Mouse (Mus musculus) forebrain, embryonic 13.5 days (tissue): ENCODE data around the gene P2ry12. TPM values are rescaled to one million over a fixed set of nuclear protein-coding genes. Genes with fewer than 3 reads are reported as not detected.

Experiments
- ATAC-seq: fragments of 200-750 bp; cut with Nextera tagmentation; 2 replicates; pipeline ENCODE4 v1.8.0; 2017
- H3K27ac ChIP-seq: fragments of 300-500 bp; sonication (generic); 2 replicates; pipeline ENCODE4 v1.5.1; 2015; ENCODE audit warnings: inconsistent platforms, mild to moderate bottlenecking, moderate library complexity
- H3K27me3 ChIP-seq: fragments of 300-500 bp; sonication (generic); 2 replicates; pipeline ENCODE4 v1.6.1; 2015; ENCODE audit warnings: mild to moderate bottlenecking, inconsistent platforms
- H3K36me3 ChIP-seq: fragments of 300-500 bp; sonication (generic); 2 replicates; pipeline ENCODE4 v1.6.1; 2015; ENCODE audit warnings: mild to moderate bottlenecking, inconsistent platforms; ENCODE audit not compliant: poor library complexity, severe bottlenecking
- H3K4me1 ChIP-seq: fragments of 300-500 bp; sonication (generic); 2 replicates; pipeline ENCODE4 v1.6.1; 2015; ENCODE audit warnings: inconsistent platforms
- H3K4me2 ChIP-seq: fragments of 300-500 bp; sonication (generic); 2 replicates; pipeline ENCODE4 v1.6.1; 2015; ENCODE audit warnings: inconsistent platforms, mild to moderate bottlenecking, moderate library complexity
- H3K4me3 ChIP-seq: fragments of 300-500 bp; sonication (generic); 2 replicates; pipeline ENCODE4 v1.5.1; 2015; ENCODE audit warnings: mild to moderate bottlenecking, inconsistent platforms
- H3K9ac ChIP-seq: fragments of 300-500 bp; sonication (generic); 2 replicates; pipeline ENCODE4 v1.6.1; 2015; ENCODE audit warnings: mild to moderate bottlenecking, inconsistent platforms
- H3K9me3 ChIP-seq: fragments of 300-500 bp; sonication (generic); replicated peaks from 2 replicates; pipeline ENCODE4 v1.6.1; 2016; ENCODE audit warnings: inconsistent platforms
- WGBS: fragments of 180-500 bp; shearing (Covaris S2); methylation state at CpG from one replicate; pipeline ENCODE4 v1.1.7; 2015; 5-methylcytosine and 5-hydroxymethylcytosine counted together
- polyA plus RNA-seq: library from polyadenylated mRNA; unstranded; fragments of >200 nt; fragmentation: Nextera tagmentation; extraction: Ambion mirVana; gene quantifications from 2 replicates; pipeline ENCODE4 v1.2.1, GENCODE M21; 2015

P2ry12 gene
- polyA plus RNA-seq, 1 experiment from 2014 or later = 4.9 TPM

- no peak for ATAC-seq
- no peak overlapping the region for H3K27ac ChIP-seq
- no peaks in the 10 kb centered on the region for H3K9me3 ChIP-seq
- no peak overlapping the region for H3K4me3 ChIP-seq
- H3K9ac ChIP-seq = no peak overlapping the region
- no peaks in the 10 kb centered on the region for H3K27me3 ChIP-seq
- peaks cover 15% of the 10 kb centered on the region for H3K36me3 ChIP-seq
- WGBS = 93% methylated on average over 6 of the region's 6 CpGs
- H3K4me2 ChIP-seq = no peak overlapping the region
- H3K4me1 ChIP-seq = no peaks in the 10 kb centered on the region
Measured at GRCm38 (mm10) chr3:59270811-59271210, 8.1 kb upstream of the P2ry12 start.

DNA sequence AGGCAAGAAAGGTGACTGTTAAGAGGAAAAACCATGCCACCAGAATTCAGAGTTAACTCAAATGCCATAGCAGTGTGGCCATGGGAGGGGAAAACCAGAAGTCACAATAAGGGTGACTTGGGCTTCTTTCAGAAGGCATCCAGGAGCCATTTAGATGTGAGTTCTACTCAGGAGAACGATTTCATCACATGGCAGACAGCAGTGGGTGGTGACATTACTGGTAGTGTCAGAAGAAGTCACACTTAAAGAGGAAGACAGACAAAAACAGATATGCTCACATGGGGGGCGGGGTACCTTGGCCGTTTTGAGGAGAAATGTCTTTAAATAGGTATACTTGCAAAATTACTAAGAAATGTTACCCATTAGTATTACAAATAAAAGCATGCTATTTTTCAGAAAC, 1.3 kb upstream of the P2ry12 start:
- no peak overlapping the region for H3K4me3 ChIP-seq
- 87% methylated on average over 3 of the region's 3 CpGs for WGBS
- no peak overlapping the region for H3K27ac ChIP-seq
- H3K4me1 ChIP-seq = peaks cover 11% of the 10 kb centered on the region; the same call in 1 of the 2 replicates
- no peaks in the 10 kb centered on the region for H3K27me3 ChIP-seq
- peaks cover 13% of the 10 kb centered on the region; the same call in 1 of the 2 replicates for H3K36me3 ChIP-seq
- no peak overlapping the region for H3K9ac ChIP-seq
- H3K4me2 ChIP-seq = no peak overlapping the region
- no peaks in the 10 kb centered on the region for H3K9me3 ChIP-seq
- no peak for ATAC-seq

DNA sequence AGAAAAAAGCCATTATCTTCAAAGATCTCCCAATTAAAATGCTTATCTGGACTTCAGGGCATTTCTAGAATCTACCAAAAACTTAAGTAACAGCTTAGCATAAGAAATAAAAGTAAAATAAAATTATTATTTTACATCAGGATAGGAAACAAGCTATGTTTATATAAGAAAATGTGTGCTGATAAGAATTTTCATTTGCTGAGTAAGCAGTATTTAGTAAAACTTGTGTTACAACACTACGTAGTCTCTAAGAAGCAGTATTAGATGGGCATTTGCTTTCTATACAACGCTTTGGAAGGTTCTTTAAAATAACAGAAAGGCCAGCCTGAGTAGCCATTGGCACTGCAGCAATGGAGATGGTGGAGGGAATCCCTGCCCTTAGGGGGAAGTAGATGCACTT, 746 bp upstream of the P2ry12 start:
- no peaks in the 10 kb centered on the region for H3K27me3 ChIP-seq
- no peak overlapping the region for H3K9ac ChIP-seq
- H3K9me3 ChIP-seq = no peaks in the 10 kb centered on the region
- H3K4me3 ChIP-seq = no peak overlapping the region
- H3K4me1 ChIP-seq = peaks cover 11% of the 10 kb centered on the region; the same call in 1 of the 2 replicates
- H3K27ac ChIP-seq = no peak overlapping the region
- H3K4me2 ChIP-seq = no peak overlapping the region
- 87% methylated on average over 2 of the region's 2 CpGs for WGBS
- no peak for ATAC-seq
- H3K36me3 ChIP-seq = peaks cover 13% of the 10 kb centered on the region; the same call in 1 of the 2 replicates

DNA sequence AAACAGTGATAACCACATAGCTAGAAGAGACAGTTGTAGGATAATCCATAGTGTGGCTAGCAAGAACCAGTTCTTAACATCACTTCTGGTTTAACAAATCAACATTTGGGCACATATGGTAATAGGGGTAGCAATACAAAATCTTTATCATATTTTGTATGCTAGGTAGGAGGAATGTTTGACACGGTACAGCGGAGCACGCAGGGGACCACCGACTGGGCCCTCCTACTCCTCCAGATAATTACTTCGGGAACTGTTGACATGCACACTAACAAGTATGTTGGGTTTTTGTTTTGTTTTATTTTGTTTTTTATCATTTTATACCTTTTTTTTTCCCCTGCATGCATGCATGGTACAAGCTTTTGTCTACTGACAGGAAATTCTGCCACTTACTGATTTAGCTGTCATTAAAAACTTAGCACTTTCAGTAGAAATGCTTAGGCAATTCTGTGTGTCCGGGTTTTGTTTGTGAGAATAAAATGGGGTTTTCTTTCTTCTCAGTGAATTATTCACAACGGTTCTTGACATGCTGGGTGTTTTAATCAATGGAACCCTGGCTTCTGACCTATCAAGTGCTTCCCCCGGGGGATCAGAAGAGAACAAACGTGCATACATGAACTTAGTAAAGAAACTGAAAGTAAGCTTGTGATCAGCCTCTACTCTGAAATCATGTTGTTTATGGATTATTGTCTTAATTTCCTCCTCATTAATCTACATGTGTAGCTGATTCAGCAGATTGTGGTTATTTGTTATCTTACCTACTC, 780 bp downstream of the P2ry12 start:
- Histone ChIP-seq H3K4me3 (no peak overlapping the region), H3K27ac (no peak overlapping the region), H3K36me3 (peaks cover 4% of the 10 kb centered on the region; the same call in 1 of the 2 replicates), H3K4me2 (no peak overlapping the region), H3K4me1 (peaks cover 11% of the 10 kb centered on the region; the same call in 1 of the 2 replicates), H3K27me3 (no peaks in the 10 kb centered on the region), H3K9ac (no peak overlapping the region), H3K9me3 (no peaks in the 10 kb centered on the region)
- 10% methylated on average over 9 of the region's 9 CpGs for WGBS
- peak; percentile 46; the same call in 1 of the 2 replicates for ATAC-seq

- Histone ChIP-seq H3K36me3 (peaks cover 4% of the 10 kb centered on the region; the same call in 1 of the 2 replicates), H3K4me2 (no peak overlapping the region), H3K4me3 (no peak overlapping the region), H3K27ac (no peak overlapping the region), H3K27me3 (no peaks in the 10 kb centered on the region), H3K9ac (no peak overlapping the region), H3K9me3 (no peaks in the 10 kb centered on the region), H3K4me1 (peaks cover 11% of the 10 kb centered on the region; the same call in 1 of the 2 replicates)
- WGBS = 68% methylated on average over 5 of the region's 5 CpGs
- no peak for ATAC-seq
Measured at GRCm38 (mm10) chr3:59260745-59261144, 1.9 kb downstream of the P2ry12 start.

DNA sequence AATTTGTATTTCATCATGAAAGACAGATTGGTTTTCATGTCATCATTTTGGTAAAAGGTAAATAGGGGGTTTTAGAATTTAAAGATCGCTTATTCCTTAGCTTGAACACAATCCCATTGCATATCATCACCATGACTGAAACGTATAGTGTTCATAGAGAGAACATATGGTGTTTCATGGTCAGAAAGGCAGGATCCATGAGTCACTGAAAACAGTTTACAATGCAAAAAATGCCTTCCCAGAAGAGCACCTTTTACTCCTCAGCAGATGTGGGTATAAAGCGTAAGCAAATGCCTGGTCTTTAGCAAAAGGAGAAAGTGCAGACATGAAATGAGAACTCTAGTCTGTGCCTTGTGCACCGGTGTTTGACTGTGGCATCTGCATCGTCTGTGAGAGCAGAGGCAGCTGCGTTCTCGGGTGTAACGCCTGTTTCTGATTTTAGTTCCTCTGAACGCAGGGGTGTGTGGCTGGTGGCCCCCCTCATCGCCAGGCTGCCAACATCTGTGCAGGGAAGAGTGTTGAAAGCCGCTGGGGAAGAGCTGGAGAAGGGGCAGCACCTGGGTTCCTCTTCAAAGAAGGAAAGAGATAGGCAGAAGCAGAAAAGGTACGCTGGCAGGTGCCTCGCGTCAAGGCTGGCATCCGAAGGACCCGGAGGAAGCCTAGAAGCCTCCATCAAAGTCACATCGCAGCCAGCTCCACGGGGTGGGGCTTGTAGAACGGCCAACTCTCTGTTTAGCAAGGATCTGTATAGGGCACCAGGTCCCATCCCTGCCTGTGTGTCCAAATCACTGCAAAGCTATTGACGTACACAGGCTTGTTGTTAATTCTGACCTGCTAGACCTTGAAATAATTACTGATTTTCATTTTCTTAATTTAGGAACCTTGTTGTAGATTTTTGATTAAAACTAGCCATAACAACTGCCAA, 4.7 kb downstream of the P2ry12 start:
- no peak for ATAC-seq
- no peak overlapping the region for H3K9ac ChIP-seq
- WGBS = 90% methylated on average over 20 of the region's 20 CpGs

DNA sequence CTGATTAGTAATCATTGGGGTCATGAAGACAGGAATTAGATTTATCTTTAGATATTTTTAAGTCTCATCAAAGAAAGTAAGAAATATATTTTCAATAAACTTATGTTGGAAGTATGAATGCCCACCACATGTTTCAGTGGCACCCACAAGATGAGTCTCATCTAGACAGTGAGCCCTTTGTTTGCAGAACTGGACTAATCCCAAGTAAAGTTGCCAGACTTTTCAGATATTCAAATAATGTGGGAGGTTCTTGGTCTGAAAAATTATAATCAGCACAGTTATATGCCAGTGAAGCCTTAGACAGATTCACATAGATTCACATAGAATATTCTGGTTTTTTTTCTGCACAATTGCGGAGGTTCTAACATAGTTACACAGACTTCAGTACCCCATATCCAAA, 12.2 kb downstream of the P2ry12 start:
- Histone ChIP-seq H3K9ac (no peak overlapping the region), H3K4me3 (no peak overlapping the region), H3K36me3 (no peaks in the 10 kb centered on the region), H3K27me3 (no peaks in the 10 kb centered on the region), H3K4me2 (no peak overlapping the region), H3K27ac (no peak overlapping the region), H3K9me3 (no peaks in the 10 kb centered on the region), H3K4me1 (0 out of 2 replicates have a peak, but pooled peaks cover 7% of the 10 kb centered on the region)
- 100% methylated on average over 1 of the region's 1 CpGs for whole genome bisulfite sequencing
- ATAC-seq = no peak

More for the DNA sequence above, 4.7 kb downstream of the P2ry12 start:
- no peak overlapping the region for H3K27ac ChIP-seq
- no peak overlapping the region for H3K4me2 ChIP-seq
- no peaks in the 10 kb centered on the region for H3K36me3 ChIP-seq
- H3K27me3 ChIP-seq = no peaks in the 10 kb centered on the region
- H3K9me3 ChIP-seq = no peaks in the 10 kb centered on the region
- peaks cover 10% of the 10 kb centered on the region; the same call in 1 of the 2 replicates for H3K4me1 ChIP-seq
- H3K4me3 ChIP-seq = no peak overlapping the region

GRCm38 (mm10) chr3:59248031-59248430, 14.6 kb downstream of the P2ry12 start:
- Histone ChIP-seq H3K9me3 (no peaks in the 10 kb centered on the region), H3K4me2 (no peak overlapping the region), H3K27ac (no peak overlapping the region), H3K4me3 (no peak overlapping the region), H3K9ac (no peak overlapping the region), H3K4me1 (0 out of 2 replicates have a peak, but pooled peaks cover 7% of the 10 kb centered on the region), H3K36me3 (no peaks in the 10 kb centered on the region), H3K27me3 (no peaks in the 10 kb centered on the region)
- ATAC-seq = no peak
- 88% methylated on average over 6 of the region's 6 CpGs for WGBS

GRCm38 (mm10) chr3:59243384-59243783, 19.3 kb downstream of the P2ry12 start:
- Histone ChIP-seq H3K4me2 (no peak overlapping the region), H3K9ac (no peak overlapping the region), H3K9me3 (no peaks in the 10 kb centered on the region), H3K4me1 (no peaks in the 10 kb centered on the region), H3K27me3 (no peaks in the 10 kb centered on the region), H3K36me3 (no peaks in the 10 kb centered on the region), H3K27ac (no peak overlapping the region), H3K4me3 (no peak overlapping the region)
- ATAC-seq = no peak
- WGBS = 84% methylated on average over 6 of the region's 6 CpGs

DNA sequence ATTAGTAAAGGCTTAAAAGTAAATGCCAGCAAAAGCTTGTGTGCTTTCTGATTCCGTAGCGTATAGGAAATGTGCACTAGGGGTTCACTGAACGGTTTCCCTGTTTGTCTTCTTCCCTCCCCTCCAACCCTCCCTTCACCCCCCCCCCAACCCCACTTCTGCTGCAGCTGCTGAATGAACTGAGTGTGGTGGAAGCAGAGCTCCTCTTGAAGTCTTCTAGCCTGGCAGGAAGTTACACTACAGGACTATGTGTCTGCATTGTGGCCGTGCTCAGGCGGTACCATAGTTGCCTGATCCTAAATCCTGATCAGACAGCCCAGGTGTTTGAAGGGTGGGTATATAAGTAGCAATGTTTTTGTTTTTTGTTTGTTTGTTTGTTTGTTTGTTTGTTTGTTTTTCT, 27.8 kb downstream of the P2ry12 start:
- no peak for ATAC-seq
- no peak overlapping the region for H3K4me3 ChIP-seq
- no peaks in the 10 kb centered on the region for H3K4me1 ChIP-seq
- 86% methylated on average over 5 of the region's 5 CpGs for WGBS
- H3K36me3 ChIP-seq = no peaks in the 10 kb centered on the region
- H3K27ac ChIP-seq = no peak overlapping the region
- no peaks in the 10 kb centered on the region for H3K9me3 ChIP-seq
- H3K9ac ChIP-seq = no peak overlapping the region
- H3K27me3 ChIP-seq = no peaks in the 10 kb centered on the region
- no peak overlapping the region for H3K4me2 ChIP-seq

- Histone ChIP-seq H3K4me1 (no peaks in the 10 kb centered on the region), H3K36me3 (no peaks in the 10 kb centered on the region), H3K4me3 (no peak overlapping the region), H3K9me3 (no peaks in the 10 kb centered on the region), H3K9ac (no peak overlapping the region), H3K27ac (no peak overlapping the region), H3K27me3 (no peaks in the 10 kb centered on the region), H3K4me2 (no peak overlapping the region)
- ATAC-seq = no peak
- 72% methylated on average over 3 of the region's 3 CpGs for WGBS
Measured at GRCm38 (mm10) chr3:59230912-59231311, 31.8 kb downstream of the P2ry12 start.
